Mouse (Mus musculus) mouse embryonic stem cell (cell line): Measurements from ENCODE around the gene Cfc1.
"Not testable (repeated sequence)": the region's sequence is repeated elsewhere in the genome, so short reads cannot be mapped to it uniquely, and the experiment has no call there.

ENCODE experiments used
- in situ Hi-C, 2 experiments: fragments of 300-500 bp; cut with MboI; formaldehyde crosslinking; loops; 1 replicate in 1 of 2; 3 replicates in 1 of 2; pipeline ENCODE4 v1.14.3; 2019 to 2020; ENCODE audit warnings: low sequenced_read_pairs in 2 of 2, low pct_unique_long_range_greater_than_20kb in 1 of 2, mixed read lengths in 1 of 2; ENCODE audit not compliant: unreplicated experiment in 1 of 2

Cfc1 gene

DNA sequence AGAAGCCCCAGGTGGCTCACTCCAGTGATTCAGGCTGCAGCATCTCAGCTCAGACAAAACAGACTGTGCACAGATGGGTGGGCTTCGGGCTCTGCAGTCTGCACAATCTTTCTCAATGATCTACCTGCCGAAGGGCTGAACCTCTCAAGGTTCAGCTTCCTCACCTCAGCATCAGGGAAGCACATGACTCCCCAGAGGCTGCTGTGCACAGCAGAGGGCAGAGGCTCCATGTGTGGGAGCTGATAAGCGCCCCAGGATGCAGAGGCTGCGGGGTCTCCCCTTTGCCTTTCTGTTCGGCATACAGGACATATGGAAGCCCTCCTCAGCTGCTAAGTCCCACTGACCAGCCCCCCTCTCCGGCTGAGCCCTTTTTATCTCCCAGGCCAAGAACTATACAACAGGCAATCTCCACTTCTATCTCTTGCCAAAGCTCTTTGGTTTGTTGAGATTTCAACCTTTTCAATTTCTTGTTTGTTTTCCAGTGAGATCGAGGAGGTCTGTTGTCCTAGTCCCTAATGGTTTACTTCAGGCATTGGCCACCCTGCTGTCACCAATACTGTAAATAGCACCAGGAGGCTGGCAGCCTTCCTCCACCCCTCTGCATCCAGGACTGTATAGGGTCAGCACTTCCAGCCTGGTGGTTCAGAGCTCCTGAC, at the start of gene Cfc1:
Gene Cfc1 (plus strand): TSS at position 606 of the 656 bp plus-strand sequence.
- in situ Hi-C loops = not testable (repeated sequence)

DNA sequence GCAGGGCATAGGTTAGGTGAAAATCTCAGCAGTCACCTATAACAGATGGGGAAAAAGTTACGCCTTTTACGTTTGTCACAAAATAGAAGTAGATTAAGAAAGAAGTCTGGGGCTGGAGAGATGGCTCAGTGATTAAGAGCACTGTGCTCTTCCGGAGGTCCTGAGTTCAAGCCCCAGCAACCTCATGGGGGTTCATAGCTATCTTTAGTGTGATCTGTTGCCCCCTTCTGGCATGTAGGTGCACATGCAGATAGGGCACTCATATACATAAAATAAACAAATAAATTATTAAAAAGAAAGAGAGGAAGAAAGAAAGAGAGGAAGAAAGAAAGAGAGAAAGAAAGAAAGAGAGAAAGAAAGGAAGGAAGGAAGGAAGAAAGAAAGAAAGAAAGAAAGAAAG, 48.1 kb upstream of the Cfc1 start:
- in situ Hi-C loops = no loop called here

GRCm38 (mm10) chr1:34489852-34490541, 45.5 kb upstream of the Cfc1 start:
- in situ Hi-C loops = no loop called here

DNA sequence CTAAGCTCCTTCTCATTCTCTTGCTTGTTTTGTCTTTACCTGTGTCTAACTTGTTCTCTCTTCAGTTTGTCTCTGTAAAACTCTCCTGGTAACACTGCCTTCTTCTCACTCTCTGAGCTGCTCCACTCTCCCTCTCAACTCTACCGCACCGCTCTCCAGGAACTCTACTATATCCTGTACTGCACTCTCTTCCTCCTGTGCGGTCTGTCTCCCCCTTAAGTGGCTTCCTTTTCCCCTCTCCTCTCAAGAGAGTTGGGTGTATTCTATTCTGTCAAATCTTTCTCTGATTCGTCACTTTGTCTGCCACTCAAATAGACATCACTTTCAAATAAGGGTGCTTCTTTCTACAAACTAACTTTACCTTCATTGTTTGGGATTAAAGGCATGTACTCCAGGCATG, 44.0 kb upstream of the Cfc1 start:
- in situ Hi-C loops = no loop called here

DNA sequence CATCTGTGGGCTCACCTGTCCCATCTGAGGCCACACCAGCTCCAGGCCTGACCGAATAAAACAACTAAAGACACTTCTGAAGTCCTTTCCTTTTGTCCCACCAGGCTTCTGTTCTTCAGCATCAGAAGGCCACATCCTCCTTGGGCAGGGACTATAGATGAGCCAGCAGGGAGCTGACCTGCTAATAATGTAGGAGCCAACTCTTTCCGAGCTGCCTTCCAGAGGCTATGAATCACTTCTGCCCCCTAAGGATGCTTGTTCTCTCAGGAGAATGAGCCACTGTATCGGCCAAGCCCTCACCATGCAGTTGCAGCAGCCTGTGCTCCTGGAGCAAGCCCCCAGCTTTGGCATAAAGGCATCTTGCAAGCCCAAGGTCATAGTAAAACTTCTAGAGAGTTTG, 32.5 kb upstream of the Cfc1 start:
- in situ Hi-C loops = no loop called here

DNA sequence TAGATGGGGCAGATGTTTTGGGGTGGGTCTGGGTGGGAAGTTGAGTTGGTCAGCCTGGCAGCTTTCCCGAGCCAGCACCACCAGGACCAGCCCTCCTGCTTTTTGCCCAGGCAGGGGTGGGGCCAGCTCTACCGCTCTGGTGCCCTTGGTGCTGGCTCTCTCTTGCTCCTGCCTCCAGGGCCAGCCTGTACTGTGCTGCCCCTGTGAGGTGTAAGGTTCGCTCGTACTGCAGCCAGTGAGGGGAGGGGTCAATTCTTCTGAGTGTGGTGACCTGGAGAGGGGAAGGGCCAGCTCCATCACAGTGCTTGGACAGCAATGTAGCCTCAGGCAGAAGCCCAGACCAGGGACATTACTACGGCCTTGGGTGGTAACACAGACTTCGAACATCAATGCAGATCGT, 30.1 kb upstream of the Cfc1 start:
- in situ Hi-C loops = no loop called here

DNA sequence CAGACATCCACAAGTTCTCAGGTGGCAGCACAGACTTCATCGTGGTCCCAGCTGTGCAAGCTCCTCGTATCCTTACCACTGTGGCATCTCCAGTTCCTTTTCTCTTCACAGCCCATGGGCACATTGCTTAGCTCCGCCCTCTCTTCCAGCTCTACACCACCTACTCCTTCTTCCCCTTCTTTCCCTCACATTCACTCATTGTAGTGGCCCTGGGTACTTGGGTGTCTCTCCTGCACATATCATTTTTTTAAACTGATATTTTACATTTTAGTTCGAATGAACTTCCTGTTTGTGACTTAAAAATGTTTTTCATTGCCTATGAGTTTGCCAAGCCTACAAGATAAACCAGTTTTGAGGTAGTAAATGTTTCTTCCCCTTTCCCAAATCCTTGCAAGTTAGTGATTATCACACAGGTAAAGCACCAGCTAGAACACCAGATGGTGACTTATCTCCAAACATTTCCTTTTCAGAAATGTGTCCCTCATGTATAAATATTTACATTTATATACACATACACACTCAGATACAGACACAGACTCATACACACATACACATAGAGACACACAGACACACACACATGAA, 29.4 kb upstream of the Cfc1 start:
- in situ Hi-C loops = no loop called here

- in situ Hi-C loops = no loop called here
These were observed 27.5 kb upstream of the Cfc1 start for GRCm38 (mm10) chr1:34507986-34508385.

DNA sequence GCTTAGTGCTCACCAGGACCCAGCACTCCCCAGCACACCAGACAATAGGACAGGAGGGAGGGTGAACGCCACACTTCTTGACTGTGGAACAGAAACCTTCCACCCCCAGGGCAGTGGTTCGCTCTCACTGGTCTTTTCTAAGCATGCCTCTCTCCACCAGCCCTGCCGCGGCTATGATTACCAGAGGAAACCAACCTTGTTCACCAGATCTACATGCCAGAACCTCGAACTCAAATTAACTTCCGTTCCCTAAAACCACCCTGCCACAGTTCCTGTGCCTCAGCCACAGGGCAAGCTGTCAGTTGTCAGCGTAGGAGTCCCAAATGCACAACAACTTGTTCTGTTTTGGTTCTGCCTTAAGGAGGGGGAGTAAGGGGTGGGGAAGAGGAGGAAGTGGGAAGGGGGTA, 24.9 kb upstream of the Cfc1 start:
- in situ Hi-C loops = no loop called here

DNA sequence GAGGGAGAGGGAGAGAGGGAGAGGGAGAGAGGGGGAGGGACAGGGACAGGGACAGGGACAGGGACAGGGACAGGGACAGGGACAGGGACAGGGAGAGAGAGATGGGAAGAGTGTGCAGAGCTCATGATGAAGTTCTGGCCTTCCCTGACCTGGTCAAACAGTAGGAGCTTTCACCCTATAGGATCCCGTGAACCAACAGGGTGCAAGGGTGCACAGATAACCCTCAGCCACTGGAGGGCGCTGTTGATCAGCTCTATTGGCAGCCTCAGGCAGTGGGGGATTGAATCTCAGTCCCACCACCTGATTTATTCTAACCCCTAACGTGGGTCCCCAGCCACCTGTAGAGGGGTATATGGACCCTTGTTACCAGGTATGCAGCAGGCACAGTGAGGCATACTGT, 24.4 kb upstream of the Cfc1 start:
- in situ Hi-C loops = no loop called here

GRCm38 (mm10) chr1:34513068-34513467, 22.4 kb upstream of the Cfc1 start:
- in situ Hi-C loops = no loop called here

- in situ Hi-C loops = no loop called here
These were observed 18.9 kb upstream of the Cfc1 start for GRCm38 (mm10) chr1:34516595-34516994.

DNA sequence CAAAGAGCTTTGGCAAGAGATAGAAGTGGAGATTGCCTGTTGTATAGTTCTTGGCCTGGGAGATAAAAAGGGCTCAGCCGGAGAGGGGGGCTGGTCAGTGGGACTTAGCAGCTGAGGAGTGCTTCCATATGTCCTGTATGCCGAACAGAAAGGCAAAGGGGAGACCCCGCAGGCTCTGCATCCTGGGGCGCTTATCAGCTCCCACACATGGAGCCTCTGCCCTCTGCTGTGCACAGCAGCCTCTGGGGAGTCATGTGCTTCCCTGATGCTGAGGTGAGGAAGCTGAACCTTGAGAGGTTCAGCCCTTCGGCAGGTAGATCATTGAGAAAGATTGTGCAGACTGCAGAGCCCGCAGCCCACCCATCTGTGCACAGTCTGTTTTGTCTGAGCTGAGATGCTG, 18.2 kb upstream of the Cfc1 start:
- in situ Hi-C loops = not testable (repeated sequence)

GRCm38 (mm10) chr1:34517797-34518196, 17.7 kb upstream of the Cfc1 start:
- in situ Hi-C loops = not testable (repeated sequence)

- in situ Hi-C loops = no loop called here
These were observed 17.2 kb upstream of the Cfc1 start for GRCm38 (mm10) chr1:34518259-34518658.

GRCm38 (mm10) chr1:34522205-34522849, 13.1 kb upstream of the Cfc1 start:
- in situ Hi-C loops = no loop called here

GRCm38 (mm10) chr1:34522850-34523244, 12.6 kb upstream of the Cfc1 start:
- in situ Hi-C loops = no loop called here

- in situ Hi-C loops = no loop called here
These were observed 11.8 kb upstream of the Cfc1 start for GRCm38 (mm10) chr1:34523647-34524046.

DNA sequence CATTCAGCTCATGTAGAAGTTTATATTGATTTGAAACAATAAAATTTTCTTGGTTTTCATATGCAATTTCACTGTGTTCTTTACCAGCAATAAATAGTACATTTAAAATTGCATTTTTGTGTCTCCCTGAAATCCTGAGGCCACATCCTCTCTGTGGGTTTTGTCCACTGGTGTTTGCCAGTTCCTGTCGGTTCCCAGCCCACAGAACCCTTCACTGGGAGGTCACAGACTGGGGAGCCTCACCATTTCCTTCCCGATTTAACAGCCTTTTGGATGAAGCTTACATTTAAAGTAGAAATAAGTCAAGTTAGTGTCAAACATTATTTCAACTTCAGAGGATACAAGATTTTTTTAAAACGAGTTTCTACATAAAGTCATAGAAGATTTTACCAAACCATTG, 874 bp upstream of the Cfc1 start:
- in situ Hi-C loops = not testable (repeated sequence)
